Mouse (Mus musculus) ES-Bruce4 (cell line): ENCODE results near the gene Ip6k1.

Experiments
- CTCF ChIP-seq: IDR thresholded peaks from one replicate; pipeline ENCODE4 v1.8.1; 2011; ENCODE audit warnings: low read depth, low read length
- EP300 ChIP-seq: IDR thresholded peaks from 2 replicates; pipeline ENCODE4 v1.6.1; 2011; ENCODE audit warnings: low read depth, low read length; ENCODE audit not compliant: insufficient read depth

DNA sequence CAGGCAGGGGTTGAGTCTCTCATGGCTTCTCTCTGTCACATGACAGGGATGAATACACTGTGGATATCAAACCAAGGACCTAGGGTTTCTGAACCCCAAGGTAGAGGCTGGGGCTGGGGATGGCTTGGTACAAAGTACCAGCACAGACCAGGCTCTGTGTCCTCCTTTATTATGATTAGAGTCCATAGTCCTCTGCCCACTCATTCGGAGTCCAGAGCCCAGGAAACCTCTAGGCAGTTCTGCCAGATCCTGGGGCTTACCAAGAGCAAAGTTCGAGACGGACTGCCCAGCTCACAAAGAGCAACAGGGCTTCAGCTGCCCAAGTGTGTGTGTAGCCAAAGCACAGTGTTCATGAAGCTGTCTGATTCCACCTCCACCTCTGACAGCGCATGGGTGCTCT lies 83.0 kb downstream of the Ip6k1 start:
- TF ChIP-seq CTCF (no peak), EP300 (no peak)
